Mouse (Mus musculus) MEL-GATA-1-ER (cell line): Measurements from ENCODE around the gene Gm45234.
"Not testable (repeated sequence)": the region's sequence is repeated elsewhere in the genome, so short reads cannot be mapped to it uniquely, and the experiment has no call there.

Experiments used
- DNase-seq: peaks from one replicate; pipeline ENCODE4 v3.0.0-alpha.2; 2012; ENCODE audit warnings: low read depth; ENCODE audit errors: extremely low read depth

Gm45234 gene

GRCm38 (mm10) chr6:124755831-124756595 lies at the start of gene Gm45234, which contains the start of gene Atn1:
Gene Gm45234, minus strand, starts transcription at chr6:124756021.
Gene Atn1, minus strand, starts transcription at chr6:124756524.
- DNase-seq, result no peak

- DNase-seq, result no peak
Measured at GRCm38 (mm10) chr6:124804341-124804740, 48.5 kb upstream of the Gm45234 start.

- not testable (repeated sequence) for DNase-seq
Measured at GRCm38 (mm10) chr6:124803691-124804090, 47.9 kb upstream of the Gm45234 start.

GRCm38 (mm10) chr6:124803061-124803460 lies 47.2 kb upstream of the Gm45234 start:
- DNase-seq, result no peak

GRCm38 (mm10) chr6:124802400-124802799 lies 46.6 kb upstream of the Gm45234 start:
- DNase-seq, result not testable (repeated sequence)

GRCm38 (mm10) chr6:124796200-124796599 lies 40.4 kb upstream of the Gm45234 start:
- DNase-seq, result no peak

- no peak for DNase-seq
Measured at GRCm38 (mm10) chr6:124795781-124796180, 40.0 kb upstream of the Gm45234 start.

- DNase-seq, result no peak
Measured at GRCm38 (mm10) chr6:124791911-124792310, 36.1 kb upstream of the Gm45234 start.

GRCm38 (mm10) chr6:124790121-124790520 lies 34.3 kb upstream of the Gm45234 start:
- DNase-seq, result no peak

- no peak for DNase-seq
Measured at GRCm38 (mm10) chr6:124789519-124789918, 33.7 kb upstream of the Gm45234 start.

- no peak for DNase-seq
Measured at GRCm38 (mm10) chr6:124787722-124788121, 31.9 kb upstream of the Gm45234 start.

GRCm38 (mm10) chr6:124786756-124787420 lies 31.1 kb upstream of the Gm45234 start:
- no peak for DNase-seq

- DNase-seq, result no peak
Measured at GRCm38 (mm10) chr6:124782436-124782835, 26.6 kb upstream of the Gm45234 start.

GRCm38 (mm10) chr6:124780917-124781316 lies 25.1 kb upstream of the Gm45234 start:
- no peak for DNase-seq

GRCm38 (mm10) chr6:124779984-124780416 lies 24.2 kb upstream of the Gm45234 start:
- DNase-seq, result no peak

GRCm38 (mm10) chr6:124779222-124779983 lies 23.6 kb upstream of the Gm45234 start, which contains the start of gene Lrrc23:
Gene Lrrc23, minus strand, starts transcription at chr6:124779727.
- DNase-seq, result no peak

GRCm38 (mm10) chr6:124770511-124770910 lies 14.7 kb upstream of the Gm45234 start:
- DNase-seq, result no peak

GRCm38 (mm10) chr6:124770013-124770412 lies 14.2 kb upstream of the Gm45234 start:
- DNase-seq, result no peak

- DNase-seq, result peak; percentile 25
Measured at GRCm38 (mm10) chr6:124769101-124769765, 13.4 kb upstream of the Gm45234 start, which contains the start of gene Eno2. Gene Eno2, minus strand, starts transcription at chr6:124769673.

- DNase-seq, result peak; percentile 35
Measured at GRCm38 (mm10) chr6:124768704-124769044, 12.9 kb upstream of the Gm45234 start.
